Mouse (Mus musculus) myocyte (in vitro differentiated cells): ENCODE data around the gene Rbm18. TPM values are rescaled to one million over a fixed set of nuclear protein-coding genes. Genes with fewer than 3 reads are reported as not detected.

ENCODE experiments used
- H3K27me3 ChIP-seq: one replicate; pipeline ENCODE4 v1.6.1; 2011; ENCODE audit not compliant: control insufficient read depth, insufficient read depth, insufficient read length
- H3K36me3 ChIP-seq: one replicate; pipeline ENCODE4 v1.6.1; 2011; ENCODE audit not compliant: control insufficient read depth, insufficient read depth
- H3K4me2 ChIP-seq: one replicate; pipeline ENCODE4 v1.6.1; 2011; ENCODE audit warnings: low read depth, control low read depth
- H3K4me3 ChIP-seq: one replicate; pipeline ENCODE4 v1.5.1; 2011; ENCODE audit warnings: mild to moderate bottlenecking, control low read depth, moderate library complexity
- H3K79me2 ChIP-seq: one replicate; pipeline ENCODE4 v1.6.1; 2011; ENCODE audit not compliant: control insufficient read depth, insufficient read depth
- H3ac ChIP-seq: one replicate; pipeline ENCODE4 v1.6.1; 2011; ENCODE audit not compliant: control insufficient read depth, insufficient read length
- CEBPB ChIP-seq: IDR thresholded peaks from 2 replicates; pipeline ENCODE4 v1.6.1; 2011; ENCODE audit warnings: mild to moderate bottlenecking, moderate library complexity; ENCODE audit not compliant: poor library complexity, insufficient read depth, severe bottlenecking
- E2F4 ChIP-seq: IDR thresholded peaks from one replicate; pipeline ENCODE4 v1.6.1; 2011; ENCODE audit warnings: mild to moderate bottlenecking, control low read depth, moderate library complexity; ENCODE audit not compliant: insufficient read depth
- MAX ChIP-seq: IDR thresholded peaks from one replicate; pipeline ENCODE4 v1.6.1; 2011; ENCODE audit warnings: low read depth, mild to moderate bottlenecking, control low read depth
- MYOD1 ChIP-seq, 3 experiments: IDR thresholded peaks; one replicate each; pipeline ENCODE4 v1.6.1; 2011; ENCODE audit warnings: control low read depth in 2 of 3, low read depth in 2 of 3, mild to moderate bottlenecking in 2 of 3, moderate library complexity in 1 of 3; ENCODE audit not compliant: insufficient read length in 2 of 3, control insufficient read depth in 1 of 3
- MYOG ChIP-seq, 3 experiments: IDR thresholded peaks; one replicate each; pipeline ENCODE4 v1.6.1; 2011; ENCODE audit warnings: control low read depth in 2 of 3, low read depth in 2 of 3, mild to moderate bottlenecking in 2 of 3; ENCODE audit not compliant: insufficient read length in 2 of 3, control insufficient read depth in 1 of 3, insufficient read depth in 1 of 3
- POLR2A ChIP-seq: IDR thresholded peaks from one replicate; pipeline ENCODE4 v1.6.1; 2011; ENCODE audit warnings: low read depth, mild to moderate bottlenecking, control low read depth, moderate library complexity; ENCODE audit not compliant: insufficient read length
- POLR2AphosphoS2 ChIP-seq: IDR thresholded peaks from one replicate; pipeline ENCODE4 v1.6.1; 2011; ENCODE audit warnings: low read depth, control low read depth; ENCODE audit not compliant: insufficient read length
- REST ChIP-seq: IDR thresholded peaks from one replicate; pipeline ENCODE4 v1.6.1; 2011; ENCODE audit warnings: mild to moderate bottlenecking, control low read depth, moderate library complexity; ENCODE audit not compliant: insufficient read depth, insufficient read length
- SRF ChIP-seq: IDR thresholded peaks from one replicate; pipeline ENCODE4 v1.6.1; 2011; ENCODE audit warnings: low read depth; ENCODE audit not compliant: control insufficient read depth, insufficient read length
- TCF12 ChIP-seq: IDR thresholded peaks from one replicate; pipeline ENCODE4 v1.6.1; 2011; ENCODE audit warnings: mild to moderate bottlenecking, control low read depth; ENCODE audit not compliant: poor library complexity, insufficient read depth, severe bottlenecking
- TCF3 ChIP-seq: IDR thresholded peaks from one replicate; pipeline ENCODE4 v1.6.1; 2011; ENCODE audit warnings: low read depth, control low read depth; ENCODE audit not compliant: insufficient read length
- USF1 ChIP-seq: IDR thresholded peaks from one replicate; pipeline ENCODE4 v1.6.1; 2011; ENCODE audit warnings: low read depth, mild to moderate bottlenecking, control low read depth, moderate library complexity
- polyA plus RNA-seq: library from polyadenylated mRNA; unstranded; fragments of >200 nt; fragmentation: generic; extraction: Trizol; gene quantifications from one replicate; pipeline ENCODE4 v1.2.1, GENCODE M21; 2012; ENCODE audit warnings: missing spikeins

Gene Rbm18
- polyA plus RNA-seq, 1 experiment: 30.2 TPM

DNA sequence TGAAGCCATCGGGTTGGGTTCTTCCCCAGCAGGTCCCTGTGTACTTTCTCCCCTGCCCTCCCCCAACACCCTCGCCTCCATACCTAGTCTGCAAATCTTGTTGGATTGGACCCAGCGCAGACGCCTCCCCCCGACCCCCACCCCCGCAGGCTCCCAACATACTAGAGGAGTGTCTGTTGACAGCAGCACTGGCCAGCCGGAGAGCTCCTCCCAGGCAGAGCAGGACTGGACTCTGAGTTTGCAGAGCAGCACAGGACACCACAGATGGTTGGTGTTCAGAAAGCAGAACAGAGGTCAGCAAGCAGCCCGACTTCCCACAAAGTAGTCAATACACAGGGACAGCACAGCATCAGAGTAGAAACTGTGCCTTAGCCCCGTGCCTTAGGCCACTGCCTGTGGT lies 55.1 kb downstream of the Rbm18 start:
- no peaks in the 10 kb centered on the region for H3K79me2 ChIP-seq
- no peak overlapping the region for H3ac ChIP-seq
- H3K4me2 ChIP-seq: no peak overlapping the region
- no peak overlapping the region for H3K4me3 ChIP-seq
- TF ChIP-seq E2F4 (no peak), SRF (no peak), REST (no peak), POLR2A (no peak), MAX (no peak), MYOG (IDR thresholded peaks at IDR 0.05; ENCODE audit: control insufficient read depth in 1 of 3, insufficient read depth in 1 of 3, insufficient read length in 2 of 3, low read depth in 2 of 3) (no peak), TCF3 (no peak), POLR2AphosphoS2 (no peak), MYOD1 (IDR thresholded peaks at IDR 0.05; ENCODE audit: control insufficient read depth in 1 of 3, insufficient read length in 2 of 3, low read depth in 2 of 3) (no peak), CEBPB (no peak), USF1 (no peak), TCF12 (no peak)
- H3K27me3 ChIP-seq: no peaks in the 10 kb centered on the region
- no peaks in the 10 kb centered on the region for H3K36me3 ChIP-seq

DNA sequence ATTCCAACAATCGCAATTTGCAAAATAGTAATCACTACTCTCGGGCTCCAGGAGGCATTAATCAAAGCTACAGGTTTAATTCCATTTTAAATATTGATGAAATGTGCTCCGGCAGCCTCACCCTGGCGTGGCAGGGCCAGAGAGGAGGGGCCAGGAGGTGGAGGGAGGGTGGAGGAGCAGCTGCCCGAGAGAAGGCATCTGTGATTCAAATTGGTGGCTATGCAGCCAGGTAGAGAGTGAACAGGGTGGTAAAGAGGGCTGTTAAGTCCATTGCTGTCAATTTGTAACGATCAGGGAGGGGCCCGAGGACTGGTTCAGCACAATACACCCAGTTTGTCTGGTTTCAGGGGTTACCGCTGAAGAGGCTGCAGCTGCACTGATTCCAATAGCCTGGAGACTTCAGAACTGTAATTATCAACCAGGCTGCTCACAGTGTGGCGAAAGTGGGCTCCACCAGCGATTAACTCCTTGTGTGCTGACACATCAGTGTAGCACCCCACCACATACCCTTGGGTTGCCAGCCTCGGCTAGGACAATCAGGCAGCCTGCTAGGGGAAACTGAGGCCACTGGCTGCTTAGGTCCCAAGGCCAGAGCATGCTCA lies 59.3 kb downstream of the Rbm18 start:
- no peak overlapping the region for H3K4me3 ChIP-seq
- no peak overlapping the region for H3K4me2 ChIP-seq
- no peaks in the 10 kb centered on the region for H3K36me3 ChIP-seq
- no peak overlapping the region for H3ac ChIP-seq
- H3K79me2 ChIP-seq: no peaks in the 10 kb centered on the region
- no peaks in the 10 kb centered on the region for H3K27me3 ChIP-seq
- TF ChIP-seq SRF: no peak
- TF ChIP-seq USF1: no peak
- TF ChIP-seq POLR2AphosphoS2: no peak
- TF ChIP-seq MYOD1 (IDR thresholded peaks at IDR 0.05; ENCODE audit: control insufficient read depth in 1 of 3, insufficient read length in 2 of 3, low read depth in 2 of 3): no peak
- no peak for TF ChIP-seq TCF3
- no peak for TF ChIP-seq TCF12
- no peak for TF ChIP-seq MYOG (IDR thresholded peaks at IDR 0.05; ENCODE audit: control insufficient read depth in 1 of 3, insufficient read depth in 1 of 3, insufficient read length in 2 of 3, low read depth in 2 of 3)
- no peak for TF ChIP-seq REST
- no peak for TF ChIP-seq MAX
- TF ChIP-seq E2F4: no peak
- TF ChIP-seq POLR2A: no peak
- TF ChIP-seq CEBPB: no peak

DNA sequence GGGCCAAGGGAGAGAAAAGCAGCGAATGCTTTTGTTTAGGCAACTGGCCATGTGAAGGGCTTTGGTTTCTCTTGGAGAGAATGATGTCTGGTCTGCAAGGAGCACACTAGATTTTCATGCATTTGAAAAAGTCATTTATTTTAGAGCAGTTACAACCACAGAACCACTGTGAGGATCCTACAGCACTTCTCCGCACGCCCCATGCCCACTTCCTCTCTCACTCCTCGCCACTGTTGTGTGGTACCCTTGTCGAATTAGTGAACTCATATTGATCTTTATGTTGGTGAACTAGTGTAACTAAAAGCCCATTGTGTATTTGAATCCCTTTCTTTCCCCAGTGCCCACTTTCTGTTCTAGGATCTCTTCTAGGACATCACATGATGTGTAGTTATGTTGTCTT lies 61.4 kb downstream of the Rbm18 start:
- H3K4me2 ChIP-seq: no peak overlapping the region
- H3K4me3 ChIP-seq: no peak overlapping the region
- H3K79me2 ChIP-seq: no peaks in the 10 kb centered on the region
- TF ChIP-seq TCF3: no peak
- TF ChIP-seq SRF: no peak
- TF ChIP-seq REST: no peak
- no peak for TF ChIP-seq POLR2A
- TF ChIP-seq MYOG (IDR thresholded peaks at IDR 0.05; ENCODE audit: control insufficient read depth in 1 of 3, insufficient read depth in 1 of 3, insufficient read length in 2 of 3, low read depth in 2 of 3): no peak
- H3ac ChIP-seq: no peak overlapping the region
- peaks cover 10% of the 10 kb centered on the region for H3K27me3 ChIP-seq
- H3K36me3 ChIP-seq: no peaks in the 10 kb centered on the region

DNA sequence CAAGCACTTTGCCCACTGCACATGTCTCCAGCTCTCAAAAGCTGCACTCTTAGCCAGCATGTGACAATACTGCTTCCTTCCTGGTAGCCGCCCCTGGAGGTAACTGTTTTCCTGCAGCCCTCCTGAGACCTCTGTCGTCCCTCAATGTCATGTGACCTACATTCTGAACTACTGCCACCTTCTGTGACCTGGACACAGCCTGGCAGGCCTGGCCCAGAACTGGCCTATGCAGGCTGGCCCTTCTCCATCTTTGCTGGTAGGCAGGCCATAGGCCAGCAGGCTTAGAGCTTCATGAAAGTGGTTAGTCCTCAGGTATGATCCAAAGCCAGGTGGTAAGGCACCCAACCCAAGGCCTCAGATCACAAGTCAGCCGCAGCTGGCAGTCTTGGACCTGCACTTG lies 62.8 kb downstream of the Rbm18 start:
- no peak overlapping the region for H3K4me2 ChIP-seq
- H3K27me3 ChIP-seq: peaks cover 16% of the 10 kb centered on the region
- H3K36me3 ChIP-seq: no peaks in the 10 kb centered on the region
- H3K4me3 ChIP-seq: no peak overlapping the region
- TF ChIP-seq MYOG (IDR thresholded peaks at IDR 0.05; ENCODE audit: control insufficient read depth in 1 of 3, insufficient read depth in 1 of 3, insufficient read length in 2 of 3, low read depth in 2 of 3): no peak
- no peak for TF ChIP-seq POLR2A
- TF ChIP-seq POLR2AphosphoS2: no peak
- TF ChIP-seq TCF3: no peak
- TF ChIP-seq CEBPB: no peak
- TF ChIP-seq MAX: no peak
- no peak for TF ChIP-seq REST
- TF ChIP-seq USF1: no peak
- no peak for TF ChIP-seq MYOD1 (IDR thresholded peaks at IDR 0.05; ENCODE audit: control insufficient read depth in 1 of 3, insufficient read length in 2 of 3, low read depth in 2 of 3)
- no peak for TF ChIP-seq SRF
- TF ChIP-seq E2F4: no peak
- TF ChIP-seq TCF12: no peak
- H3ac ChIP-seq: no peak overlapping the region
- H3K79me2 ChIP-seq: no peaks in the 10 kb centered on the region

DNA sequence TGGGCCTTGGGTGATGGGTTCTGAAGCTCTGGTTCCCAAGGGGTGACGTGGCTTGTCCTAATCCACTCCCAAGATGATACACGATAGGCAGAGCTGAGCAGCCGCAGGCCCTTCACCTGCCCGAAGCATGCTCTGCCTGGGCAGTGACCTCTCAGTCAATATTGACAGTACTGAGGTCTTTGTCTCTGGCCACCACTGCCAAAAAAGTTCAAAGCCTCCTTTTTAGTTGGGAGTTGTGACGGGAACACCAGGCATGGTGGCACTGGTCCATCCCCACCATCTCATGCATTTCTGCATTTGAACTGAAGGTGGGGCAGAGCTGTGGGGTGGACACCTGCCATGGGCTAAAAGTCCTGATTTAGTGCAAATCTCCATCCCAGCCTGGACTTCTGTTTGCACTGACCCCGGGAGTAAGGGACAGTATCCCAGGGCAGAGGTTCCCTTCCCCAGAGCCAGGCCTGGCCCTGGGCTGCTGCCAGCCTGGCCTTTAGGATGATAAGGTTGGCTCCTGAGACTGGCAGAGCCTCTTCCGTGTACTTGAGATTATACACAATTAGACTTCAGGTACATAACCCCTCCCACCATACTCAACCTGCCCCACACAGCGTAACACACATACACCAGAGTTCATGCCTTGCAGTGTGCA lies 64.8 kb downstream of the Rbm18 start:
- H3K36me3 ChIP-seq: no peaks in the 10 kb centered on the region
- peaks cover 22% of the 10 kb centered on the region for H3K27me3 ChIP-seq
- no peak for TF ChIP-seq USF1
- no peak for TF ChIP-seq POLR2AphosphoS2
- no peak for TF ChIP-seq MYOG (IDR thresholded peaks at IDR 0.05; ENCODE audit: control insufficient read depth in 1 of 3, insufficient read depth in 1 of 3, insufficient read length in 2 of 3, low read depth in 2 of 3)
- TF ChIP-seq MAX: no peak
- TF ChIP-seq REST: no peak
- no peak for TF ChIP-seq TCF3
- no peak for TF ChIP-seq E2F4
- TF ChIP-seq SRF: no peak
- no peak for TF ChIP-seq CEBPB
- TF ChIP-seq POLR2A: no peak
- TF ChIP-seq TCF12: no peak
- no peak for TF ChIP-seq MYOD1 (IDR thresholded peaks at IDR 0.05; ENCODE audit: control insufficient read depth in 1 of 3, insufficient read length in 2 of 3, low read depth in 2 of 3)
- H3K4me2 ChIP-seq: no peak overlapping the region
- H3K79me2 ChIP-seq: no peaks in the 10 kb centered on the region
- H3K4me3 ChIP-seq: no peak overlapping the region
- H3ac ChIP-seq: no peak overlapping the region
